Mouse (Mus musculus): ENCODE measurements around the gene Atp1a1. TPM values are rescaled to one million over a fixed set of nuclear protein-coding genes. Genes with fewer than 3 reads are reported as not detected.

Gene Atp1a1
- polyA plus RNA-seq (2014; fragmentation: Nextera tagmentation; extraction: Ambion mirVana), result 153 and 162 TPM in 2 replicates

- Histone ChIP-seq H3K27ac (replicated peaks; ENCODE audit: low read depth, low read length) (peak within 1 kb of the TSS; percentile 97), H3K4me1 (ENCODE audit: control insufficient read depth, insufficient read depth, low read length) (peaks cover 30% of the 10 kb centered on the region), H3K36me3 (ENCODE audit: control insufficient read depth, insufficient read depth, low read length) (no peaks in the 10 kb centered on the region), H3K9ac (ENCODE audit: low read depth, low read length) (peak within 1 kb of the TSS; percentile 95), H3K4me2 (ENCODE audit: low read depth, low read length) (peak within 1 kb of the TSS; percentile 89), H3K4me3 (ENCODE audit: low read depth, low read length) (peak within 1 kb of the TSS; percentile 89), H3K27me3 (replicated peaks; ENCODE audit: control insufficient read depth, insufficient read depth, low read length) (no peaks in the 10 kb centered on the region), H3K9me3 (ENCODE audit: control insufficient read depth, low read length) (no peaks in the 10 kb centered on the region)
- DNase-seq (ENCODE audit: low spot score) (peak; percentile 99), ATAC-seq (ENCODE audit: low read depth) (peak; percentile 94)
- WGBS, result 2% methylated on average over 18 of the region's 64 CpGs
Measured at GRCm38 (mm10) chr3:101604550-101605223, at the start of gene Atp1a1. Gene Atp1a1, minus strand, starts transcription at chr3:101604684.

GRCm38 (mm10) chr3:101653446-101653845 is 49.0 kb upstream of the Atp1a1 start:
- H3K4me3 ChIP-seq (ENCODE audit: low read depth, low read length), result no peak overlapping the region
- H3K9ac ChIP-seq (ENCODE audit: low read depth, low read length), result no peak overlapping the region
- DNase-seq (ENCODE audit: low spot score) (peak; percentile 46), ATAC-seq (ENCODE audit: low read depth) (peak; percentile 65; the same call in 1 of the 2 replicates)
- 22% methylated on average over 7 of the region's 7 CpGs for WGBS
- H3K27ac ChIP-seq (replicated peaks; ENCODE audit: low read depth, low read length), result no peak overlapping the region
- H3K9me3 ChIP-seq (ENCODE audit: control insufficient read depth, low read length), result no peaks in the 10 kb centered on the region
- H3K4me1 ChIP-seq (ENCODE audit: control insufficient read depth, insufficient read depth, low read length), result no peaks in the 10 kb centered on the region
- no peaks in the 10 kb centered on the region for H3K36me3 ChIP-seq (ENCODE audit: control insufficient read depth, insufficient read depth, low read length)
- H3K4me2 ChIP-seq (ENCODE audit: low read depth, low read length), result no peak overlapping the region
- H3K27me3 ChIP-seq (replicated peaks; ENCODE audit: control insufficient read depth, insufficient read depth, low read length), result no peaks in the 10 kb centered on the region

- Histone ChIP-seq H3K4me2 (ENCODE audit: low read depth, low read length) (no peak overlapping the region), H3K9ac (ENCODE audit: low read depth, low read length) (no peak overlapping the region), H3K4me1 (ENCODE audit: control insufficient read depth, insufficient read depth, low read length) (no peaks in the 10 kb centered on the region), H3K9me3 (ENCODE audit: control insufficient read depth, low read length) (no peaks in the 10 kb centered on the region), H3K27ac (replicated peaks; ENCODE audit: low read depth, low read length) (no peak overlapping the region), H3K4me3 (ENCODE audit: low read depth, low read length) (no peak overlapping the region), H3K27me3 (replicated peaks; ENCODE audit: control insufficient read depth, insufficient read depth, low read length) (no peaks in the 10 kb centered on the region), H3K36me3 (ENCODE audit: control insufficient read depth, insufficient read depth, low read length) (no peaks in the 10 kb centered on the region)
- DNase-seq (ENCODE audit: low spot score), result no peak
- 57% methylated on average over 2 of the region's 2 CpGs for whole genome bisulfite sequencing
- no peak for ATAC-seq (ENCODE audit: low read depth)
Measured at GRCm38 (mm10) chr3:101652967-101653366, 48.5 kb upstream of the Atp1a1 start.

GRCm38 (mm10) chr3:101650328-101650727 is 45.8 kb upstream of the Atp1a1 start:
- ATAC-seq (ENCODE audit: low read depth) (no peak), DNase-seq (ENCODE audit: low spot score) (no peak)
- no peak overlapping the region for H3K4me2 ChIP-seq (ENCODE audit: low read depth, low read length)
- no peak overlapping the region for H3K9ac ChIP-seq (ENCODE audit: low read depth, low read length)
- H3K4me3 ChIP-seq (ENCODE audit: low read depth, low read length), result no peak overlapping the region
- H3K9me3 ChIP-seq (ENCODE audit: control insufficient read depth, low read length), result no peaks in the 10 kb centered on the region
- H3K27me3 ChIP-seq (replicated peaks; ENCODE audit: control insufficient read depth, insufficient read depth, low read length), result no peaks in the 10 kb centered on the region
- no peaks in the 10 kb centered on the region for H3K4me1 ChIP-seq (ENCODE audit: control insufficient read depth, insufficient read depth, low read length)
- WGBS, result 61% methylated on average over 2 of the region's 2 CpGs
- no peaks in the 10 kb centered on the region for H3K36me3 ChIP-seq (ENCODE audit: control insufficient read depth, insufficient read depth, low read length)
- H3K27ac ChIP-seq (replicated peaks; ENCODE audit: low read depth, low read length), result no peak overlapping the region

GRCm38 (mm10) chr3:101649271-101649670 is 44.8 kb upstream of the Atp1a1 start:
- WGBS, result 55% methylated on average over 2 of the region's 2 CpGs
- no peak overlapping the region for H3K4me3 ChIP-seq (ENCODE audit: low read depth, low read length)
- H3K36me3 ChIP-seq (ENCODE audit: control insufficient read depth, insufficient read depth, low read length), result no peaks in the 10 kb centered on the region
- H3K9me3 ChIP-seq (ENCODE audit: control insufficient read depth, low read length), result no peaks in the 10 kb centered on the region
- ATAC-seq (ENCODE audit: low read depth) (no peak), DNase-seq (ENCODE audit: low spot score) (no peak)
- no peaks in the 10 kb centered on the region for H3K4me1 ChIP-seq (ENCODE audit: control insufficient read depth, insufficient read depth, low read length)
- no peaks in the 10 kb centered on the region for H3K27me3 ChIP-seq (replicated peaks; ENCODE audit: control insufficient read depth, insufficient read depth, low read length)
- no peak overlapping the region for H3K9ac ChIP-seq (ENCODE audit: low read depth, low read length)
- H3K27ac ChIP-seq (replicated peaks; ENCODE audit: low read depth, low read length), result no peak overlapping the region
- no peak overlapping the region for H3K4me2 ChIP-seq (ENCODE audit: low read depth, low read length)

- H3K9ac ChIP-seq (ENCODE audit: low read depth, low read length), result no peak overlapping the region
- no peak overlapping the region for H3K4me2 ChIP-seq (ENCODE audit: low read depth, low read length)
- 60% methylated on average over 13 of the region's 13 CpGs for WGBS
- H3K36me3 ChIP-seq (ENCODE audit: control insufficient read depth, insufficient read depth, low read length), result no peaks in the 10 kb centered on the region
- H3K4me3 ChIP-seq (ENCODE audit: low read depth, low read length), result no peak overlapping the region
- ATAC-seq (ENCODE audit: low read depth) (no peak), DNase-seq (ENCODE audit: low spot score) (peak; percentile 50)
- H3K27me3 ChIP-seq (replicated peaks; ENCODE audit: control insufficient read depth, insufficient read depth, low read length), result no peaks in the 10 kb centered on the region
- no peaks in the 10 kb centered on the region for H3K9me3 ChIP-seq (ENCODE audit: control insufficient read depth, low read length)
- no peak overlapping the region for H3K27ac ChIP-seq (replicated peaks; ENCODE audit: low read depth, low read length)
- H3K4me1 ChIP-seq (ENCODE audit: control insufficient read depth, insufficient read depth, low read length), result no peaks in the 10 kb centered on the region
Measured at GRCm38 (mm10) chr3:101648096-101648793, 43.8 kb upstream of the Atp1a1 start.

GRCm38 (mm10) chr3:101646806-101647205 is 42.3 kb upstream of the Atp1a1 start:
- Histone ChIP-seq H3K4me1 (ENCODE audit: control insufficient read depth, insufficient read depth, low read length) (no peaks in the 10 kb centered on the region), H3K27me3 (replicated peaks; ENCODE audit: control insufficient read depth, insufficient read depth, low read length) (no peaks in the 10 kb centered on the region), H3K36me3 (ENCODE audit: control insufficient read depth, insufficient read depth, low read length) (no peaks in the 10 kb centered on the region), H3K9me3 (ENCODE audit: control insufficient read depth, low read length) (no peaks in the 10 kb centered on the region), H3K4me3 (ENCODE audit: low read depth, low read length) (no peak overlapping the region), H3K27ac (replicated peaks; ENCODE audit: low read depth, low read length) (no peak overlapping the region), H3K4me2 (ENCODE audit: low read depth, low read length) (no peak overlapping the region), H3K9ac (ENCODE audit: low read depth, low read length) (no peak overlapping the region)
- WGBS, result 77% methylated on average over 5 of the region's 5 CpGs
- no peak for ATAC-seq (ENCODE audit: low read depth)
- DNase-seq (ENCODE audit: low spot score), result no peak

GRCm38 (mm10) chr3:101645569-101646106 is 41.2 kb upstream of the Atp1a1 start:
- 52% methylated on average over 1 of the region's 1 CpGs for WGBS
- H3K27me3 ChIP-seq (replicated peaks; ENCODE audit: control insufficient read depth, insufficient read depth, low read length), result no peaks in the 10 kb centered on the region
- H3K4me3 ChIP-seq (ENCODE audit: low read depth, low read length), result no peak overlapping the region
- H3K4me2 ChIP-seq (ENCODE audit: low read depth, low read length), result no peak overlapping the region
- no peaks in the 10 kb centered on the region for H3K9me3 ChIP-seq (ENCODE audit: control insufficient read depth, low read length)
- H3K27ac ChIP-seq (replicated peaks; ENCODE audit: low read depth, low read length), result no peak overlapping the region
- no peaks in the 10 kb centered on the region for H3K4me1 ChIP-seq (ENCODE audit: control insufficient read depth, insufficient read depth, low read length)
- ATAC-seq (ENCODE audit: low read depth) (no peak), DNase-seq (ENCODE audit: low spot score) (no peak)
- H3K9ac ChIP-seq (ENCODE audit: low read depth, low read length), result no peak overlapping the region
- H3K36me3 ChIP-seq (ENCODE audit: control insufficient read depth, insufficient read depth, low read length), result no peaks in the 10 kb centered on the region
